Mouse (Mus musculus) kidney, postnatal 0 days (tissue): ENCODE data around the gene Gm14137. TPM values are rescaled to one million over a fixed set of nuclear protein-coding genes. Genes with fewer than 3 reads are reported as not detected.

Experiments
- ATAC-seq: fragments of 200-750 bp; cut with Nextera tagmentation; replicated peaks from 2 replicates; pipeline ENCODE4 v1.8.0; 2017; ENCODE audit warnings: low read depth, moderate number of reproducible peaks, moderate TSS enrichment, moderate library complexity; ENCODE audit not compliant: low FRiP score
- DNase-seq: peaks from one replicate; pipeline ENCODE4 v3.0.0-alpha.2; 2016; ENCODE audit warnings: low spot score
- H3K27ac ChIP-seq: fragments of 300-500 bp; sonication (generic); 2 replicates; pipeline ENCODE4 v1.5.1; 2014; ENCODE audit warnings: mild to moderate bottlenecking
- H3K27me3 ChIP-seq: fragments of 300-500 bp; sonication (generic); 2 replicates; pipeline ENCODE4 v1.6.1; 2014; ENCODE audit warnings: low read length, mixed read lengths; ENCODE audit not compliant: insufficient read depth
- H3K36me3 ChIP-seq: fragments of 300-500 bp; sonication (generic); 2 replicates; pipeline ENCODE4 v1.6.1; 2014; ENCODE audit warnings: low read length, mixed read lengths; ENCODE audit not compliant: insufficient read depth
- H3K4me1 ChIP-seq: fragments of 300-500 bp; sonication (generic); replicated peaks from 2 replicates; pipeline ENCODE4 v1.6.1; 2014; ENCODE audit warnings: antibody characterized with exemption, low read length, mixed read lengths; ENCODE audit not compliant: insufficient read depth
- H3K4me2 ChIP-seq: fragments of 300-500 bp; sonication (generic); 2 replicates; pipeline ENCODE4 v1.6.1; 2014; ENCODE audit warnings: mild to moderate bottlenecking, low read length, moderate library complexity, mixed read lengths
- H3K4me3 ChIP-seq: fragments of 300-500 bp; sonication (generic); replicated peaks from 2 replicates; pipeline ENCODE4 v1.5.1; 2014; ENCODE audit warnings: low read depth, low read length
- H3K9ac ChIP-seq: fragments of 300-500 bp; sonication (generic); 2 replicates; pipeline ENCODE4 v1.6.1; 2014; ENCODE audit warnings: low read depth, low read length
- H3K9me3 ChIP-seq: fragments of 300-500 bp; sonication (generic); replicated peaks from 2 replicates; pipeline ENCODE4 v1.6.1; 2016; ENCODE audit warnings: low read length, inconsistent platforms, mixed read lengths
- CTCF ChIP-seq: IDR thresholded peaks from 2 replicates; pipeline ENCODE4 v1.5.1; 2016; ENCODE audit warnings: antibody characterized with exemption, low read depth, mild to moderate bottlenecking, moderate library complexity
- WGBS: fragments of 180-500 bp; shearing (Covaris S2); extraction: QIAGEN DNeasy Blood & Tissue Kit; methylation state at CpG from one replicate; pipeline ENCODE4 v1.1.7; 2014; 5-methylcytosine and 5-hydroxymethylcytosine counted together
- polyA plus RNA-seq: library from polyadenylated mRNA; unstranded; fragments of >200 nt; fragmentation: Nextera tagmentation; extraction: Ambion mirVana; gene quantifications from 2 replicates; pipeline ENCODE4 v1.2.1, GENCODE M21; 2015

Gene Gm14137
- polyA plus RNA-seq, result 0.27 and 0.33 TPM in 2 replicates

- Histone ChIP-seq H3K4me2 (no peak within 1 kb of the TSS), H3K36me3 (no peaks in the 10 kb centered on the region), H3K9me3 (no peaks in the 10 kb centered on the region), H3K27ac (no peak within 1 kb of the TSS; the same call in 1 of the 2 replicates), H3K27me3 (no peaks in the 10 kb centered on the region), H3K4me1 (peaks cover 16% of the 10 kb centered on the region), H3K9ac (no peak within 1 kb of the TSS), H3K4me3 (no peak within 1 kb of the TSS)
- 42% methylated on average over 8 of the region's 8 CpGs for WGBS
- no peak for TF ChIP-seq CTCF
- DNase-seq, result no peak
- no peak; the same call in 1 of the 2 replicates for ATAC-seq
These were observed at the start of gene Gm14137 for GRCm38 (mm10) chr2:119173991-119174651. Gene Gm14137, plus strand, starts transcription at chr2:119174509.

GRCm38 (mm10) chr2:119136346-119136898 is 37.9 kb upstream of the Gm14137 start:
- no peak for DNase-seq
- no peak for TF ChIP-seq CTCF
- no peaks in the 10 kb centered on the region for H3K9me3 ChIP-seq
- WGBS, result 89% methylated on average over 5 of the region's 5 CpGs
- no peak overlapping the region for H3K9ac ChIP-seq
- no peaks in the 10 kb centered on the region for H3K4me1 ChIP-seq
- ATAC-seq, result no peak
- peaks cover 40% of the 10 kb centered on the region for H3K36me3 ChIP-seq
- H3K27me3 ChIP-seq, result no peaks in the 10 kb centered on the region
- no peak overlapping the region for H3K4me2 ChIP-seq
- no peak overlapping the region for H3K4me3 ChIP-seq
- no peak overlapping the region for H3K27ac ChIP-seq

- Histone ChIP-seq H3K9ac (no peak overlapping the region), H3K27me3 (no peaks in the 10 kb centered on the region), H3K4me3 (no peak overlapping the region), H3K27ac (no peak overlapping the region), H3K4me2 (no peak overlapping the region), H3K36me3 (peaks cover 52% of the 10 kb centered on the region), H3K9me3 (no peaks in the 10 kb centered on the region), H3K4me1 (no peaks in the 10 kb centered on the region)
- WGBS, result 92% methylated on average over 2 of the region's 2 CpGs
- no peak for ATAC-seq
- DNase-seq, result no peak
- TF ChIP-seq CTCF, result peak; percentile 60
These were observed 29.1 kb upstream of the Gm14137 start for GRCm38 (mm10) chr2:119145199-119145598.

GRCm38 (mm10) chr2:119146435-119146834 is 27.9 kb upstream of the Gm14137 start:
- Histone ChIP-seq H3K36me3 (peaks cover 58% of the 10 kb centered on the region), H3K4me3 (no peak overlapping the region), H3K9me3 (no peaks in the 10 kb centered on the region), H3K27ac (no peak overlapping the region), H3K27me3 (no peaks in the 10 kb centered on the region), H3K9ac (no peak overlapping the region), H3K4me2 (no peak overlapping the region), H3K4me1 (no peaks in the 10 kb centered on the region)
- TF ChIP-seq CTCF, result no peak
- WGBS, result 77% methylated on average over 6 of the region's 6 CpGs
- ATAC-seq (no peak), DNase-seq (no peak)

GRCm38 (mm10) chr2:119147160-119147678 is 27.1 kb upstream of the Gm14137 start:
- Histone ChIP-seq H3K4me2 (no peak overlapping the region), H3K27me3 (no peaks in the 10 kb centered on the region), H3K9me3 (no peaks in the 10 kb centered on the region), H3K36me3 (peaks cover 52% of the 10 kb centered on the region), H3K27ac (no peak overlapping the region), H3K4me3 (no peak overlapping the region), H3K9ac (no peak overlapping the region), H3K4me1 (no peaks in the 10 kb centered on the region)
- no peak; the same call in 1 of the 2 replicates for ATAC-seq
- 46% methylated on average over 22 of the region's 22 CpGs for WGBS
- peak; percentile 77 for DNase-seq
- TF ChIP-seq CTCF, result no peak

- H3K4me2 ChIP-seq, result no peak overlapping the region
- no peak overlapping the region for H3K9ac ChIP-seq
- DNase-seq, result peak; percentile 7
- peaks cover 51% of the 10 kb centered on the region for H3K36me3 ChIP-seq
- H3K27ac ChIP-seq, result no peak overlapping the region
- H3K9me3 ChIP-seq, result no peaks in the 10 kb centered on the region
- no peak overlapping the region for H3K4me3 ChIP-seq
- WGBS, result 73% methylated on average over 8 of the region's 8 CpGs
- no peaks in the 10 kb centered on the region for H3K4me1 ChIP-seq
- TF ChIP-seq CTCF, result no peak
- no peaks in the 10 kb centered on the region for H3K27me3 ChIP-seq
- ATAC-seq, result no peak
These were observed 26.5 kb upstream of the Gm14137 start for GRCm38 (mm10) chr2:119147775-119148174.
